Mouse (Mus musculus): Measurements from ENCODE around the gene Tmem230. TPM values are rescaled to one million over a fixed set of nuclear protein-coding genes. Genes with fewer than 3 reads are reported as not detected.
A peak's percentile ranks its signal among the peaks of the same experiment; 100 is the strongest.
"Not testable (repeated sequence)": the region's sequence is repeated elsewhere in the genome, so short reads cannot be mapped to it uniquely, and the experiment has no call there.

Tmem230 gene
- polyA plus RNA-seq, 1 experiment, result 46.9 TPM

DNA sequence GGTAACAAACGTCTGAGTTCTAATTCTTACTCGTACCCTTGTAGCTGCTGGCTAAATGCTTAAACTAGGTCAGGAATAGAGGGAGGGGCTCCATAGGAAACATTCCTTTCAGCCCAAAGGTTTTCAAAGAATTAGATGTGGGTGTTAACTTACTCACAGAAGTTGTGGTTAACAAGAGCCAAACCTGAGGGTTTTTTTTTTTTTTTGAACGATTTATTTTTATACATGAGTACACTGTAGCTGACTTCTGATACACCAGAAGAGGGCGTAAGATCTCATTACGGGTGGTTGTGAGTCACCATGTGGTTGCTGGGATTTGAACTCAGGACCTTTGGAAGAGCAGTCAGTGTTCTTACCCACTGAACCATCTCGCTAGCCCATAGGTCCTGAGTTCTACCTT lies 14.6 kb upstream of the Tmem230 start:
- Histone ChIP-seq H3K4me1 (ENCODE audit: control insufficient read depth, insufficient read depth, low read length) (peaks cover 15% of the 10 kb centered on the region), H3K4me3 (ENCODE audit: insufficient read depth, low read length) (no peak overlapping the region), H3K27ac (ENCODE audit: insufficient read depth, low read depth, low read length) (no peak overlapping the region)
- TF ChIP-seq POLR2A (IDR thresholded peaks at IDR 0.05; ENCODE audit: borderline replicate concordance, low read depth, low read length), result no peak
- TF ChIP-seq CTCF (IDR thresholded peaks at IDR 0.05; ENCODE audit: low read depth, low read length), result no peak

DNA sequence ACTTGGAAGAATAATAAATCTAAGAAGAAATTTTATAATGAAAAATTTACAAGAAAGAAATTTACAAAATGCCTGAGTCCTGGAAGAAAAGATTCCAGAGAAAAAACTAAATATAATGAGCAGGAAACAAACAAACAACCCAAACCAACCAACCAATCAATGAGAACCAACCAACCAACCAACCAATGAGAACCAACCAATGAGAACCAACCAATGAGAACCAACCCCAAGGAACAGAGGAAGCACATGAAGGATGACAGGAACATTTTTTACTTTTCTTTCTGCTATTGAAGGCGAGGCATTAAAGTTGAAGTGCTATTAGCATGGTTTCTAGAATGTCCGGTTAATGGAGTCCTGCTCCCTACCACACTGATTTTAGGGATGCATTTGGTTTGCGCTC lies 13.0 kb upstream of the Tmem230 start:
- H3K4me1 ChIP-seq (ENCODE audit: control insufficient read depth, insufficient read depth, low read length), result peaks cover 10% of the 10 kb centered on the region
- H3K27ac ChIP-seq (ENCODE audit: insufficient read depth, low read depth, low read length), result no peak overlapping the region
- H3K4me3 ChIP-seq (ENCODE audit: insufficient read depth, low read length), result no peak overlapping the region
- TF ChIP-seq POLR2A (IDR thresholded peaks at IDR 0.05; ENCODE audit: borderline replicate concordance, low read depth, low read length) (no peak), CTCF (IDR thresholded peaks at IDR 0.05; ENCODE audit: low read depth, low read length) (no peak)

DNA sequence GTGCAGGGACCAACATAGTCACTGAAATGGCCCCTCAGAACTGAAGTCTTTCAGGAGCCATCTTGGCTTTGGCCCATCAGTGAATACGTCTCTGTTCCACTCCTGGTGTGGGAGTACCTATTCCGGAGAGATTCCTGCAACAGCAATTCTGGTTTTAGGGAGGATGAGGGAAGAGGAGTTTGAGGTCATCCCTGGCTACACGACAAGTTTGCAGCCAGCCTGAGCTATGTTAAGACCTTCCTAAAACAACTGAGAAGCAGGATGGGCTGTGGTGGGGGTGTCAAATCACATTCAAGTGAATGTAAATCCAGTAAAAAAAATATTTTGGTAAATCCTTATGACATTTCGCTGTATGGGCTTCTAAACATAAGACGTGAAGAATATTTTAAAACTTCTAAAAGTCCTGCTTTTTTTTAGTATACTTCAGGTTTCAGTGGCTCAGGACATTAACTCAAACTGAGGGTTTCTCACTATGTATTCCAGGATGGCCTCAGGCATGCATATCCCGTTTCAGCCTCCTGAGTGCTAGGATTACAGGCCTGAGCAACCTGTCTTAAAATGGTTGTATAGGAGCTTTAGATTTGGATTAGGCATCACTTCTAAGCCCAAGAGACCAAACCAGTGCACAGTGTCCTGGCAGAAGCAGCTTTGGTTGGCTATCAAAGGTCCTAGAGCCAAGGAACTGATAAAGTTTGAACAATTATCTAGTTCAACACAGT lies 9.9 kb upstream of the Tmem230 start:
- TF ChIP-seq POLR2A (IDR thresholded peaks at IDR 0.05; ENCODE audit: borderline replicate concordance, low read depth, low read length), result no peak
- no peak for TF ChIP-seq CTCF (IDR thresholded peaks at IDR 0.05; ENCODE audit: low read depth, low read length)
- H3K4me1 ChIP-seq (ENCODE audit: control insufficient read depth, insufficient read depth, low read length), result no peaks in the 10 kb centered on the region
- H3K27ac ChIP-seq (ENCODE audit: insufficient read depth, low read depth, low read length), result no peak overlapping the region
- H3K4me3 ChIP-seq (ENCODE audit: insufficient read depth, low read length), result no peak overlapping the region

DNA sequence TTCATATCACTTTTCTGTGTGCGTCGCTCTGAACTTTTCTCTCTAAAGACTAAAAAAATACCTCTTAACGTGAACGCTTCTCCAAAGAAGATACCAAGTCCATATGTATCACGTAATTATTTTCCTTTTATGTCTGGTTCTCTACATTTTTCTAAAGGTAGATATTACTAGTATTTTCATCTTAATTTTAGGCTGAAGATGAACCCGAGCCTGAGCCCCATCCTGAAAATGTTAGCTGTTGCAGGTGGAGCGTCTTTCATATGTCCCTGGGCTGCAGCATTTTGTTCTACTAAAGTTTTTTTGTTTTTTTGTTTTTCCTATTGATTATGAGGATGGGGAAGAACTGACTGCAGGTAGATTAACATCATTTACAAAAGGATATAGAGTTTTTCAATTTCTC lies 6.0 kb upstream of the Tmem230 start:
- no peak for TF ChIP-seq CTCF (IDR thresholded peaks at IDR 0.05; ENCODE audit: low read depth, low read length)
- no peak for TF ChIP-seq POLR2A (IDR thresholded peaks at IDR 0.05; ENCODE audit: borderline replicate concordance, low read depth, low read length)
- peaks cover 11% of the 10 kb centered on the region for H3K4me1 ChIP-seq (ENCODE audit: control insufficient read depth, insufficient read depth, low read length)
- H3K27ac ChIP-seq (ENCODE audit: insufficient read depth, low read depth, low read length), result peak overlapping the region; percentile 62
- peak overlapping the region; percentile 49 for H3K4me3 ChIP-seq (ENCODE audit: insufficient read depth, low read length)

DNA sequence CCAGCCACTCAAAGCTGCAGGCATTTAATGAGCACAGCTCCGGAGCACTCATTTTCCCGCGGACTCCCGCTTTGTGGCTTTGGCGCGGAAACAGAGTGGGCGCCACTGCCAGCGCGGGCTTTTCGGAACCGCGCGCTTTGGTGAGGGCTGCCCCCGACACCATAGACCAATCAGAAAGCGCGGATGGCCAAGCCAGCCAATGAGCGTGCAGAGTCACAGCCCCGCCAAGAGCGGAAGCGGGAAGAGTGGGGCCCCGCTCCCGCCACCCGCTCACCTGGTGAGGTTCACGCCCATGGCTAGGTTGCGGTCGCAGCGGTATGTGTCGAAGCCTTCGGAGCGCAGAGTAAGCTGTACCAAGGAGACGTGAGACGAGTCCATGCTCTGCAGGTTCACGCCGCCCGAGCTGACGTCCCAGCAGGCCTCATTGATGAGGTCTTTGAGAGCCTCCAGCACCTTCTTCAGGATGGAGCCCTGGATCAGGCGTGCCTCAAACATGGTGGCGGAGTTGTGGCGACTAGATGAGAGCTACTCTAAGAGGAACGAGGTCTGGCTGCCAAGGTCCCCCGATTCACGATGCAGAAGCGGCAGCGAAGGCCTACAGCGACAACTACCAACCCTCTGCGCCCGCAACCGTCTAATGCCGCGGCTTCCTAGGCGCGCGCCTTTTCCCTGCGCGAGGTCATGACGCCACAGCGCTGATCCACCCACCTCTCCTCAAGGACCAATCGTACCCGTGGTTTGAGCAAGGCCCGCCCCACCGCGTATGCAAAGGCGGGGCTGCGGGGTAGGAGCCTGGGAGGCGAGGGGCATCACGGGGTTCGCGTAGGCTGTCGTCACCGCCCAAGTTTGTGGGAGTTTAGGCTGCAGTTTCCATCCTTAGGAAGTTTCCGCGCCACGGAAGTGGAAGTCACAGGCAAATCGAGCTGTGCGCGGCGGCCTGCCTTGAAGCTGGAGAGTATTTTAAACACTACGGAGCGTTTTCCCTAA lies 5.2 kb upstream of the Tmem230 start, which contains the start of gene Pcna:
Gene Pcna, minus strand, starts transcription at position 773 of the 987 bp plus-strand sequence.
- TF ChIP-seq CTCF (IDR thresholded peaks at IDR 0.05; ENCODE audit: low read depth, low read length), result no peak
- peak; percentile 47; the same call in 1 of the 2 replicates for TF ChIP-seq POLR2A (IDR thresholded peaks at IDR 0.05; ENCODE audit: borderline replicate concordance, low read depth, low read length)
- H3K4me1 ChIP-seq (ENCODE audit: control insufficient read depth, insufficient read depth, low read length), result peaks cover 17% of the 10 kb centered on the region
- H3K4me3 ChIP-seq (ENCODE audit: insufficient read depth, low read length), result peak within 1 kb of the TSS; percentile 71
- peak within 1 kb of the TSS; percentile 62 for H3K27ac ChIP-seq (ENCODE audit: insufficient read depth, low read depth, low read length)

DNA sequence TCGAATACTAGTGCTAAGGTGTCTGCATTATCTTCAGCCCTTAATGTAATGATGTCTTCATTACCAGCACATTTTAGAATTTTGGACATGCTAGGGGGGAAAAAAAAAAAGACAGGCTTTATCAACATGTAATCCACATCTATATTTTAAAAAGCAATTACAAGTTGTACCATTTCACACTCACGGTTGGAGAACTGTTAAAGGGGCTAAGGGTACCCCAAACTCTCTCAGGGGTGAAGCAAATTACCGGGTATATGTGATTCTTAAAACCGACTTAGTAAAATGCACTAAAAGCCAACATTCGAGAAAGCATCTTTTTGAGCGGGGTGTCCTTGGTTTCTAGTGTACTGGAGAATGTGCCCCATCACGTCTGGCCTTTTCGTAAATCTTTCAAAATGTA lies 4.3 kb upstream of the Tmem230 start:
- no peak for TF ChIP-seq POLR2A (IDR thresholded peaks at IDR 0.05; ENCODE audit: borderline replicate concordance, low read depth, low read length)
- no peak for TF ChIP-seq CTCF (IDR thresholded peaks at IDR 0.05; ENCODE audit: low read depth, low read length)
- peak overlapping the region; percentile 71 for H3K4me3 ChIP-seq (ENCODE audit: insufficient read depth, low read length)
- H3K4me1 ChIP-seq (ENCODE audit: control insufficient read depth, insufficient read depth, low read length), result peaks cover 19% of the 10 kb centered on the region
- no peak overlapping the region for H3K27ac ChIP-seq (ENCODE audit: insufficient read depth, low read depth, low read length)

DNA sequence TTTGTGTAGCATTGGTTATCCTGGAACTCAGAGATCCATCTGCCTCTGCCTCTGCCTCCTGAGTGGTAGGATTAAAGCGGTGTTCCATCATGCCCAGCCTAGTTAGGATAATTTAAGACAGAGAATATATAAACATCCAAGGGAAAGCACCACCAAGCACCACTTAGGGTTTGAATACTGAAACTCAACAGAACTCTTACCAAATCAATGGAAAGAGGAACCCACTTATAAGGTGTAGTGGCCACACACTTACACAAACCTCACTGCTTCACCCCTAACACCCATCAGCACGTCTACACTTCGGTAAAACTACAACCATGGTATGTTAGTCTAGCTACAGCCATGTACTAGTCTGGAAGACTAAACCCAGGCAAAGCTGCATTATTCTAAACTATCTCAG lies 4.2 kb downstream of the Tmem230 start:
- TF ChIP-seq CTCF (IDR thresholded peaks at IDR 0.05; ENCODE audit: low read depth, low read length), result no peak
- TF ChIP-seq POLR2A (IDR thresholded peaks at IDR 0.05; ENCODE audit: borderline replicate concordance, low read depth, low read length), result no peak
- Histone ChIP-seq H3K27ac (ENCODE audit: insufficient read depth, low read depth, low read length) (no peak overlapping the region), H3K4me1 (ENCODE audit: control insufficient read depth, insufficient read depth, low read length) (peaks cover 18% of the 10 kb centered on the region), H3K4me3 (ENCODE audit: insufficient read depth, low read length) (no peak overlapping the region)

DNA sequence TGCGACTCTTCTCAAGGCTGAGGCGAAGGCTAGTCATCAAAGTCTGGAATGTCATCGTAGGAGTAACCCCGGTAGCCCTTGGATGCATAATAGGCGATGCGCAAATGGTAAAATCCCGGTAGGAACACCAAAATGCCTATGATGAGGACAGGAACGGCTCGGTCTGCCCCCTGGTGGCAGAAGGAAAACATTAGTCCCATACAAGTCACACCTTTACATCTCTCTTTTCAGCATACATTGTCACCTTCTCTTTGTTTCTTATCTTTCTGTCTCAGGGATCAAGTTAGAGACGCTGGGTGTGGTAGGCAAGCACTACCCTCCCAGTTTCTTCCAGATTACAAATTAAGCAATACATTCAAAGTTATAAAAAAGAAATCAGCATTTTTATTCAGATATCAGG lies 7.2 kb downstream of the Tmem230 start:
- TF ChIP-seq CTCF (IDR thresholded peaks at IDR 0.05; ENCODE audit: low read depth, low read length), result peak; percentile 45; the same call in 1 of the 2 replicates
- H3K4me3 ChIP-seq (ENCODE audit: insufficient read depth, low read length); H3K4me1 ChIP-seq (ENCODE audit: control insufficient read depth, insufficient read depth, low read length); H3K27ac ChIP-seq (ENCODE audit: insufficient read depth, low read depth, low read length): not testable (repeated sequence)

DNA sequence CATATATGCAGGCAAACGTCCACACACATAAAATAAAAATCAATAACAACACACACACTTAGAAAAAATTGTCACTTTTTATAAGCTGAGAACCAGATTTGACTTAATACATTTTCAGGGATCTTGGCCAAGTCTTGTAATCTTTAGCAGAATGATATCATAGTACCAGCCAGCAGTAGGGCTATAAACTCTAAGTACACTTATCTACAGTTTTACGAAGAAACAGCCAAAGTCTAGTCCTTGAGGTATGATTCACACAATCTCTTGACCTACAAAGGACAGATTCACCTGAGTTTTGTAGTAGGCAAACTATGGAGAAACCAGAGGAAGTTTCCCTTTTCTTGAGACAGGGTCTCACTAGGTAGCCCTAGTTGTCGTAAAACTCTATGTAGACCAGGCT lies 8.2 kb downstream of the Tmem230 start:
- not testable (repeated sequence) for H3K4me3 ChIP-seq (ENCODE audit: insufficient read depth, low read length); H3K27ac ChIP-seq (ENCODE audit: insufficient read depth, low read depth, low read length)
- peaks cover 18% of the 10 kb centered on the region for H3K4me1 ChIP-seq (ENCODE audit: control insufficient read depth, insufficient read depth, low read length)

DNA sequence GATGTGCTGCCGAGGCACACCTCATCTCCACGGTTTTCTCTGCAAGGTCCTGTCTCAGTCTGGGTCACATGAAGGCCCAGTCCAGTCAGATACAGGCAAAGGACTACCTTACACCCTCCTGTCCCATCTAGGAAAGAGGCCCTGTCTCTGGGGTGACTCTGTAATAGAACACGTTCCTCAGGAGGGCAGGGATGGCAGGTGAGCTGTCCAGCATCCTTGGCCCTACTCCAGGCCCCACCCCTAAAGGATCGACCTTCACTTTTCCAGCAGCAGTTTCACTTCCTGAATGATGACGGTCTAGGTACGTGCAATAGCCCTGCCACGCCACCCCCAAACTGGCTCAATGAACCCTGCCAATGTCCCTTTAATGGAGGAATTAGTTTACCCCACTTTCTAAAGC lies 11.6 kb downstream of the Tmem230 start:
- no peak for TF ChIP-seq POLR2A (IDR thresholded peaks at IDR 0.05; ENCODE audit: borderline replicate concordance, low read depth, low read length)
- TF ChIP-seq CTCF (IDR thresholded peaks at IDR 0.05; ENCODE audit: low read depth, low read length), result no peak
- no peak overlapping the region for H3K4me3 ChIP-seq (ENCODE audit: insufficient read depth, low read length)
- H3K4me1 ChIP-seq (ENCODE audit: control insufficient read depth, insufficient read depth, low read length), result peaks cover 20% of the 10 kb centered on the region
- no peak overlapping the region for H3K27ac ChIP-seq (ENCODE audit: insufficient read depth, low read depth, low read length)
